Comparison of ENCODE assay signal across 8 mouse cellular contexts in genomic region chr13:97438692-97439091, GRCm38 (mm10).
DNase-seq lines count a peak whose midpoint lies in the region; ATAC-seq and TF ChIP-seq lines count a peak whose summit lies in the region.

No protein-coding gene starts in this region.

- no peak overlapping the region for H3K4me3 ChIP-seq in lung, embryonic 14.5 days (ENCODE audit: low read depth, low read length)
- H3K4me3 ChIP-seq in embryonic facial prominence, embryonic 15.5 days (replicated peaks), result no peak overlapping the region
- no peak overlapping the region for H3K4me3 ChIP-seq in hindbrain, embryonic 14.5 days (replicated peaks; ENCODE audit: low read length)
- H3K4me3 ChIP-seq in midbrain, postnatal 0 days (ENCODE audit: low read depth, low read length), result 0 out of 2 replicates have a peak overlapping the region, but pooled peaks have one; percentile 3

- no peaks in the 10 kb centered on the region for H3K27me3 ChIP-seq in lung, embryonic 14.5 days (ENCODE audit: insufficient read depth, low read length)
- H3K27me3 ChIP-seq in embryonic facial prominence, embryonic 15.5 days, result no peaks in the 10 kb centered on the region
- H3K27me3 ChIP-seq in hindbrain, embryonic 14.5 days (ENCODE audit: control insufficient read depth, insufficient read depth, low read length), result no peaks in the 10 kb centered on the region
- no peaks in the 10 kb centered on the region for H3K27me3 ChIP-seq in midbrain, postnatal 0 days (ENCODE audit: insufficient read depth, low read length)

- ATAC-seq in lung, embryonic 14.5 days (ENCODE audit: insufficient read depth), result no peak
- ATAC-seq in embryonic facial prominence, embryonic 15.5 days (ENCODE audit: insufficient number of reproducible peaks, low FRiP score, low TSS enrichment, low read depth), result no peak
- 0 out of 2 replicates have a peak, but pooled peaks have one; percentile 25 for ATAC-seq in hindbrain, embryonic 14.5 days (ENCODE audit: low FRiP score)
- ATAC-seq in midbrain, postnatal 0 days (ENCODE audit: low FRiP score), result no peak

- H3K9ac ChIP-seq in lung, embryonic 14.5 days, result peak overlapping the region; percentile 20; the same call in 1 of the 2 replicates
- H3K9ac ChIP-seq in embryonic facial prominence, embryonic 15.5 days, result no peak overlapping the region
- peak overlapping the region; percentile 14; the same call in 1 of the 2 replicates for H3K9ac ChIP-seq in hindbrain, embryonic 14.5 days
- H3K9ac ChIP-seq in midbrain, postnatal 0 days (replicated peaks; ENCODE audit: low read length, poor library complexity, severe bottlenecking), result 0 out of 2 replicates have a peak overlapping the region, but pooled peaks have one; percentile 8

- DNase-seq in lung, embryonic 14.5 days, result peak; percentile 58
- DNase-seq in lung, postnatal 36 days, result no peak
- no peak for DNase-seq in hindbrain, embryonic 14.5 days (ENCODE audit: low spot score)
- DNase-seq in midbrain, postnatal 0 days (ENCODE audit: low spot score), result peak; percentile 25
- no peak for DNase-seq in cerebellum, adult 18-20 months
- no peak for DNase-seq in right cerebral cortex, adult 18-20 months
- DNase-seq in cerebellum, adult 11 months, result no peak

- peaks cover 40% of the 10 kb centered on the region for H3K4me1 ChIP-seq in lung, embryonic 14.5 days (ENCODE audit: insufficient read depth)
- H3K4me1 ChIP-seq in embryonic facial prominence, embryonic 15.5 days, result peaks cover 59% of the 10 kb centered on the region
- H3K4me1 ChIP-seq in hindbrain, embryonic 14.5 days (replicated peaks; ENCODE audit: control insufficient read depth, insufficient read depth, low read length), result peaks cover 64% of the 10 kb centered on the region
- H3K4me1 ChIP-seq in midbrain, postnatal 0 days (ENCODE audit: insufficient read depth, low read length), result peaks cover 38% of the 10 kb centered on the region

- 23% methylated on average over 12 of the region's 12 CpGs for WGBS in lung, embryonic 14.5 days
- 52% methylated on average over 12 of the region's 12 CpGs for WGBS in embryonic facial prominence, embryonic 15.5 days
- WGBS in hindbrain, embryonic 14.5 days, result 20% methylated on average over 12 of the region's 12 CpGs
- WGBS in midbrain, postnatal 0 days, result 40% methylated on average over 12 of the region's 12 CpGs

- peak overlapping the region; percentile 75 for H3K27ac ChIP-seq in lung, embryonic 14.5 days (ENCODE audit: low read depth)
- H3K27ac ChIP-seq in embryonic facial prominence, embryonic 15.5 days (replicated peaks), result no peak overlapping the region
- peak overlapping the region; percentile 64; the same call in 1 of the 2 replicates for H3K27ac ChIP-seq in hindbrain, embryonic 14.5 days
- no peak overlapping the region for H3K27ac ChIP-seq in midbrain, postnatal 0 days (ENCODE audit: low read depth, low read length)

- H3K36me3 ChIP-seq in lung, embryonic 14.5 days (ENCODE audit: insufficient read depth), result no peaks in the 10 kb centered on the region
- H3K36me3 ChIP-seq in embryonic facial prominence, embryonic 15.5 days, result no peaks in the 10 kb centered on the region
- H3K36me3 ChIP-seq in hindbrain, embryonic 14.5 days (replicated peaks; ENCODE audit: control insufficient read depth, insufficient read depth), result no peaks in the 10 kb centered on the region
- H3K36me3 ChIP-seq in midbrain, postnatal 0 days (ENCODE audit: insufficient read depth, low read length), result no peaks in the 10 kb centered on the region

- H3K9me3 ChIP-seq in lung, embryonic 14.5 days (ENCODE audit: low read depth, low read length), result no peaks in the 10 kb centered on the region
- H3K9me3 ChIP-seq in embryonic facial prominence, embryonic 15.5 days (replicated peaks), result no peaks in the 10 kb centered on the region
- no peaks in the 10 kb centered on the region for H3K9me3 ChIP-seq in hindbrain, embryonic 14.5 days (ENCODE audit: control insufficient read depth, low read length)
- no peaks in the 10 kb centered on the region for H3K9me3 ChIP-seq in midbrain, postnatal 0 days (ENCODE audit: low read length)

- H3K4me2 ChIP-seq in lung, embryonic 14.5 days, result peak overlapping the region; percentile 48
- peak overlapping the region; percentile 23; the same call in 1 of the 2 replicates for H3K4me2 ChIP-seq in embryonic facial prominence, embryonic 15.5 days (replicated peaks)
- H3K4me2 ChIP-seq in hindbrain, embryonic 14.5 days (replicated peaks), result peak overlapping the region; percentile 38
- peak overlapping the region; percentile 33 for H3K4me2 ChIP-seq in midbrain, postnatal 0 days (ENCODE audit: low read depth, low read length, poor library complexity, severe bottlenecking)

- no peak for TF ChIP-seq CTCF in lung, embryonic 14.5 days (IDR thresholded peaks at IDR 0.05; ENCODE audit: low read depth)
- TF ChIP-seq CTCF in midbrain, postnatal 0 days (IDR thresholded peaks at IDR 0.05), result no peak

Comparison
In these comparisons a context has a peak if more than half of its experiments do, and no peak if none do; other contexts are left out.
1. DNase-seq: peak in lung, embryonic 14.5 days (single experiment) and midbrain, postnatal 0 days (single experiment); none in lung, postnatal 36 days (single experiment), hindbrain, embryonic 14.5 days (single experiment), cerebellum, adult 18-20 months (0 of 2), right cerebral cortex, adult 18-20 months (single experiment) and cerebellum, adult 11 months (single experiment).
2. H3K27ac ChIP-seq: peak in lung, embryonic 14.5 days (single experiment) and hindbrain, embryonic 14.5 days (single experiment); none in embryonic facial prominence, embryonic 15.5 days (single experiment) and midbrain, postnatal 0 days (single experiment).
3. Peak in every context shown above with its lines, with median percentiles within 50 percentile points of each other: H3K4me2 ChIP-seq.